Mouse (Mus musculus): Measurements from ENCODE around the gene Mt2. TPM values are rescaled to one million over a fixed set of nuclear protein-coding genes. Genes with fewer than 3 reads are reported as not detected.

Gene Mt2
- total RNA-seq, 2 experiments from 2014 or later, result 103 to 148 TPM

- peak; percentile 74 for DNase-seq
- intact Hi-C loops (cut with DNase I), result no loop called here
- no peak overlapping the region for H3K4me3 ChIP-seq
- no peak for TF ChIP-seq CTCF (IDR thresholded peaks at IDR 0.05)
- peak overlapping the region; percentile 16 for H3K27ac ChIP-seq
Observed at GRCm38 (mm10) chr8:94189275-94190031, 17.0 kb downstream of the Mt2 start.

GRCm38 (mm10) chr8:94191101-94191691 is 18.7 kb downstream of the Mt2 start:
- H3K4me3 ChIP-seq, result peak overlapping the region; percentile 48

GRCm38 (mm10) chr8:94192926-94193325 is 20.5 kb downstream of the Mt2 start:
- H3K27ac ChIP-seq, result peak overlapping the region; percentile 61
- intact Hi-C loops (cut with DNase I), result no loop called here

More at GRCm38 (mm10) chr8:94191101-94191691, 18.7 kb downstream of the Mt2 start:
- DNase-seq, result peak; percentile 77
- no peak for TF ChIP-seq CTCF (IDR thresholded peaks at IDR 0.05)
- intact Hi-C loops (cut with DNase I), result no loop called here
- H3K27ac ChIP-seq, result peak overlapping the region; percentile 43

GRCm38 (mm10) chr8:94194591-94195223 is 22.2 kb downstream of the Mt2 start:
- no peak overlapping the region for H3K4me3 ChIP-seq

More at GRCm38 (mm10) chr8:94192926-94193325, 20.5 kb downstream of the Mt2 start:
- DNase-seq, result peak; percentile 83
- no peak for TF ChIP-seq CTCF (IDR thresholded peaks at IDR 0.05)
- H3K4me3 ChIP-seq, result no peak overlapping the region

GRCm38 (mm10) chr8:94199202-94199869 is 26.9 kb downstream of the Mt2 start:
- intact Hi-C loops (cut with DNase I), result loop anchor here (1.0 to 5.0 kb wide), 2 partner anchors 32 to 97 kb away; no protein-coding TSS in a partner anchor

More at GRCm38 (mm10) chr8:94194591-94195223, 22.2 kb downstream of the Mt2 start:
- peak overlapping the region; percentile 51 for H3K27ac ChIP-seq
- TF ChIP-seq CTCF (IDR thresholded peaks at IDR 0.05), result no peak
- peak; percentile 58 for DNase-seq
- intact Hi-C loops (cut with DNase I), result loop anchor here (5.0 kb wide), 1 partner anchor 92 kb away; no protein-coding TSS in a partner anchor

GRCm38 (mm10) chr8:94204043-94204442 is 31.6 kb downstream of the Mt2 start:
- intact Hi-C loops (cut with DNase I), result loop anchor here (10.0 kb wide), 1 partner anchor 609 kb away; no protein-coding TSS in a partner anchor
- Histone ChIP-seq H3K4me3 (no peak overlapping the region), H3K27ac (no peak overlapping the region)
- no peak for TF ChIP-seq CTCF (IDR thresholded peaks at IDR 0.05)
- DNase-seq, result no peak

More at GRCm38 (mm10) chr8:94199202-94199869, 26.9 kb downstream of the Mt2 start:
- Histone ChIP-seq H3K27ac (no peak overlapping the region), H3K4me3 (no peak overlapping the region)
- DNase-seq, result peak; percentile 50
- peak; percentile 81 for TF ChIP-seq CTCF (IDR thresholded peaks at IDR 0.05)

- intact Hi-C loops (cut with DNase I), result loop anchor here (10.0 kb wide), 1 partner anchor 611 kb away; no protein-coding TSS in a partner anchor
Observed at GRCm38 (mm10) chr8:94205736-94206135, 33.3 kb downstream of the Mt2 start.

GRCm38 (mm10) chr8:94206256-94206655 is 33.8 kb downstream of the Mt2 start:
- no peak overlapping the region for H3K4me3 ChIP-seq
- intact Hi-C loops (cut with DNase I), result loop anchor here (10.0 kb wide), 1 partner anchor 611 kb away; no protein-coding TSS in a partner anchor
- DNase-seq, result no peak
- TF ChIP-seq CTCF (IDR thresholded peaks at IDR 0.05), result no peak
- H3K27ac ChIP-seq, result no peak overlapping the region

More at GRCm38 (mm10) chr8:94205736-94206135, 33.3 kb downstream of the Mt2 start:
- DNase-seq, result peak; percentile 83
- no peak overlapping the region for H3K27ac ChIP-seq
- peak; percentile 95 for TF ChIP-seq CTCF (IDR thresholded peaks at IDR 0.05)
- H3K4me3 ChIP-seq, result no peak overlapping the region

GRCm38 (mm10) chr8:94207491-94207890 is 35.0 kb downstream of the Mt2 start:
- no peak overlapping the region for H3K27ac ChIP-seq
- intact Hi-C loops (cut with DNase I), result loop anchor here (10.0 kb wide), 1 partner anchor 613 kb away; no protein-coding TSS in a partner anchor
- no peak overlapping the region for H3K4me3 ChIP-seq
- TF ChIP-seq CTCF (IDR thresholded peaks at IDR 0.05), result no peak
- no peak for DNase-seq

- H3K4me3 ChIP-seq, result no peak overlapping the region
- no peak overlapping the region for H3K27ac ChIP-seq
- no peak for TF ChIP-seq CTCF (IDR thresholded peaks at IDR 0.05)
- intact Hi-C loops (cut with DNase I), result loop anchor here (10.0 kb wide), 1 partner anchor 615 kb away; no protein-coding TSS in a partner anchor
- no peak for DNase-seq
Observed at GRCm38 (mm10) chr8:94209639-94210038, 37.2 kb downstream of the Mt2 start.

GRCm38 (mm10) chr8:94210225-94210624 is 37.8 kb downstream of the Mt2 start:
- Histone ChIP-seq H3K27ac (no peak overlapping the region), H3K4me3 (no peak overlapping the region)
- TF ChIP-seq CTCF (IDR thresholded peaks at IDR 0.05), result no peak
- intact Hi-C loops (cut with DNase I), result no loop called here
- DNase-seq, result no peak

GRCm38 (mm10) chr8:94213819-94214218 is 41.4 kb downstream of the Mt2 start:
- Histone ChIP-seq H3K4me3 (peak overlapping the region; percentile 80), H3K27ac (peak overlapping the region; percentile 92)
- intact Hi-C loops (cut with DNase I), result no loop called here
- DNase-seq, result peak; percentile 38
- no peak for TF ChIP-seq CTCF (IDR thresholded peaks at IDR 0.05)

All from gastrocnemius, adult 2 months (tissue).